Mouse (Mus musculus): ENCODE results near the gene Tcf3.

Gene Tcf3

GRCm38 (mm10) chr10:80406684-80407501 lies 26.6 kb downstream of the Tcf3 start, which contains the start of gene Uqcr11:
Gene Uqcr11 (minus strand): TSS chr10:80406830.
- peak; percentile 92 for DNase-seq (ENCODE audit: low spot score)

GRCm38 (mm10) chr10:80405481-80406173 lies 27.8 kb downstream of the Tcf3 start:
- no peak for DNase-seq (ENCODE audit: low spot score)

- DNase-seq (ENCODE audit: low spot score), result peak; percentile 62
These were observed 30.3 kb downstream of the Tcf3 start for GRCm38 (mm10) chr10:80403044-80403692.

- DNase-seq (ENCODE audit: low spot score), result no peak
These were observed 32.7 kb downstream of the Tcf3 start for GRCm38 (mm10) chr10:80400704-80401161.

GRCm38 (mm10) chr10:80399973-80400703 lies 33.3 kb downstream of the Tcf3 start:
- DNase-seq (ENCODE audit: low spot score), result no peak

- peak; percentile 99 for DNase-seq (ENCODE audit: low spot score)
These were observed 34.1 kb downstream of the Tcf3 start, which contains the start of gene Mbd3 for GRCm38 (mm10) chr10:80399191-80399972. Gene Mbd3 (minus strand): TSS chr10:80399550.

- peak; percentile 98 for DNase-seq (ENCODE audit: low spot score)
These were observed 34.7 kb downstream of the Tcf3 start for GRCm38 (mm10) chr10:80398719-80399190.

GRCm38 (mm10) chr10:80398174-80398535 lies 35.3 kb downstream of the Tcf3 start:
- no peak for DNase-seq (ENCODE audit: low spot score)

GRCm38 (mm10) chr10:80397524-80398173 lies 35.8 kb downstream of the Tcf3 start:
- no peak for DNase-seq (ENCODE audit: low spot score)

GRCm38 (mm10) chr10:80396822-80397523 lies 36.5 kb downstream of the Tcf3 start:
- no peak for DNase-seq (ENCODE audit: low spot score)

GRCm38 (mm10) chr10:80395025-80395627 lies 38.3 kb downstream of the Tcf3 start:
- no peak for DNase-seq (ENCODE audit: low spot score)

- DNase-seq (ENCODE audit: low spot score), result no peak
These were observed 40.8 kb downstream of the Tcf3 start for GRCm38 (mm10) chr10:80392687-80393086.

- DNase-seq (ENCODE audit: low spot score), result no peak
These were observed 42.8 kb downstream of the Tcf3 start for GRCm38 (mm10) chr10:80390697-80391096.

- DNase-seq (ENCODE audit: low spot score), result no peak
These were observed 44.2 kb downstream of the Tcf3 start for GRCm38 (mm10) chr10:80389185-80389708.

- DNase-seq (ENCODE audit: low spot score), result no peak
These were observed 44.7 kb downstream of the Tcf3 start for GRCm38 (mm10) chr10:80388731-80389130.

- peak; percentile 97 for DNase-seq (ENCODE audit: low spot score)
These were observed 45.9 kb downstream of the Tcf3 start, which contains the start of gene Mex3d for GRCm38 (mm10) chr10:80387522-80387959. Gene Mex3d (minus strand): TSS chr10:80387659.

- DNase-seq (ENCODE audit: low spot score), result peak; percentile 73
These were observed 46.5 kb downstream of the Tcf3 start for GRCm38 (mm10) chr10:80386735-80387471.
